Mouse (Mus musculus) intestine, embryonic 16.5 days (tissue): ENCODE data around the gene Utp11. TPM values are rescaled to one million over a fixed set of nuclear protein-coding genes. Genes with fewer than 3 reads are reported as not detected.

Source experiments
- ATAC-seq: fragments of 200-750 bp; cut with Nextera tagmentation; 2 replicates; pipeline ENCODE4 v1.8.0; 2017; ENCODE audit warnings: moderate TSS enrichment, moderate library complexity
- H3K27ac ChIP-seq: fragments of 300-500 bp; sonication (generic); 2 replicates; pipeline ENCODE4 v1.5.1; 2014; ENCODE audit warnings: mild to moderate bottlenecking, low read length
- H3K27me3 ChIP-seq: fragments of 300-500 bp; sonication (generic); replicated peaks from 2 replicates; pipeline ENCODE4 v1.6.1; 2014; ENCODE audit warnings: low read length, control low read depth, mixed read lengths; ENCODE audit not compliant: control insufficient read depth, insufficient read depth
- H3K36me3 ChIP-seq: fragments of 300-500 bp; sonication (generic); 2 replicates; pipeline ENCODE4 v1.6.1; 2014; ENCODE audit warnings: low read length, control low read depth; ENCODE audit not compliant: control insufficient read depth, insufficient read depth
- H3K4me1 ChIP-seq: fragments of 300-500 bp; sonication (generic); 2 replicates; pipeline ENCODE4 v1.6.1; 2014; ENCODE audit warnings: low read length, control low read depth, mixed read lengths; ENCODE audit not compliant: control insufficient read depth, insufficient read depth
- H3K4me2 ChIP-seq: fragments of 300-500 bp; sonication (generic); 2 replicates; pipeline ENCODE4 v1.6.1; 2014; ENCODE audit warnings: low read depth, low read length, control low read depth
- H3K4me3 ChIP-seq: fragments of 300-500 bp; sonication (generic); 2 replicates; pipeline ENCODE4 v1.5.1; 2014; ENCODE audit warnings: mild to moderate bottlenecking, low read length
- H3K9ac ChIP-seq: fragments of 300-500 bp; sonication (generic); 2 replicates; pipeline ENCODE4 v1.6.1; 2014; ENCODE audit warnings: low read depth, low read length
- H3K9me3 ChIP-seq: fragments of 300-500 bp; sonication (generic); 2 replicates; pipeline ENCODE4 v1.6.1; 2016; ENCODE audit warnings: low read length, control low read depth; ENCODE audit not compliant: control insufficient read depth
- WGBS: fragments of 180-500 bp; shearing (Covaris S2); extraction: QIAGEN DNeasy Blood & Tissue Kit; methylation state at CpG from one replicate; pipeline ENCODE4 v1.1.7; 2014; 5-methylcytosine and 5-hydroxymethylcytosine counted together
- polyA plus RNA-seq: library from polyadenylated mRNA; unstranded; fragments of >200 nt; fragmentation: Nextera tagmentation; extraction: Ambion mirVana; gene quantifications from 2 replicates; pipeline ENCODE4 v1.2.1, GENCODE M21; 2015

Utp11 gene
- polyA plus RNA-seq, 1 experiment from 2014 or later, result 58.6 TPM

DNA sequence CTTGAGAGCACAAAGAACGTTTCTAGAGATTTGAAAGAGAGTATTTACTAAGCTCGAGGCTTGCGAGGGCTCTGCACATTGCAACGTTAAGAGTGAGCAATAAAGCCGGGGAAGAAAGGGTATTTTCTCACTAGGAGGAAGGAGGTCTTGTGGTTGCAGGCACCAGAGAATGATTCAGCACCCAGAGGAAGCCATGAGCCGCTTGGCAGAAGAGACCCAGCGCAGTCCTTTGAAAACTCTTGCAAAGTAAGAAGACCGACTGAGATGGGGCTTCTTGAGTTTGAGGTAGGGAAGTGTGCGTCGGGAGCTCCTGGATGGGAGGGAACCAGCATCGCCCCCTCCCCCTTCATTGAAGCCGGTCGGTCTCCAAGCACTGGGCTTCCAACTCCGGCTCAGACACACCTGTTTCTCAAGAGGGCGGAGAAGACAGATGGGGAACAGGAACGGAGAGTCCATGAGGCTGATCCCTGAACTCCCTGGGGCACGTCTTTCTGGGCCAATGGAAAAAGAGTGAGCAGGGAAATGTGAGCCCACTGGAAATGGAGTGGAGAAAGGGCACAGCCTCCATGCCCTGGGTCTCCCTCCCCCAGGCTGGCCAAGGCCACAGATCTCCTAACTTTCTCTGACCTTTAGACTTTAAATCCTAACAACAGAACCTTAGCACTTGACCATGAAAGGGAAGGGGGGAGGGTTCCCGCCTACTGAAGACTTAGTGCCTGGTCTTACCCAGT is 2.6 kb upstream of the Utp11 start:
- Histone ChIP-seq H3K27ac (0 out of 2 replicates have a peak overlapping the region, but pooled peaks have one; percentile 9), H3K27me3 (no peaks in the 10 kb centered on the region), H3K9me3 (no peaks in the 10 kb centered on the region), H3K4me3 (peak overlapping the region; percentile 3; the same call in 1 of the 2 replicates), H3K4me2 (peak overlapping the region; percentile 21; the same call in 1 of the 2 replicates), H3K9ac (0 out of 2 replicates have a peak overlapping the region, but pooled peaks have one; percentile 33), H3K36me3 (no peaks in the 10 kb centered on the region), H3K4me1 (peaks cover 22% of the 10 kb centered on the region)
- no peak for ATAC-seq
- WGBS, result 13% methylated on average over 18 of the region's 18 CpGs

DNA sequence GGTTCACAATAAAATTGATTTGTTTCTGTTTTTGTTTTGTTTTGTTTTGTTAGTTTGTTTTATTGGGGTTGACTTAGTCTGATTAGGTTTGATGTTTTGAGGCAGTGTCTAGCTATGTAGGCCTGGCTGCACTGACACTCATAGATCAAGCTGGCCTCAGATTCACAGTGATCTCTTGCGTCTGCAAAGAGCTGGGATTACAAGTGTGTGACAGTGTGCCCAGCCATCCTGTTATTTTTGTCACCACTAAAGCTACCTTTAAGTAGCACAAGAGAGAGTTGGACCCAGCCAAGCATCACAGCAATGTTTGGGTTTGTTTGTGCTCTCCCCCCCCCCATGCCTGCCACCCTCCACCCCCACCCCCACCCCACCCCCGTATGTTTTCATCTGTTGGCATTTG is 1.2 kb upstream of the Utp11 start:
- WGBS, result 98% methylated on average over 2 of the region's 2 CpGs
- no peak overlapping the region for H3K4me2 ChIP-seq
- H3K36me3 ChIP-seq, result no peaks in the 10 kb centered on the region
- H3K9me3 ChIP-seq, result no peaks in the 10 kb centered on the region
- no peak overlapping the region for H3K4me3 ChIP-seq
- ATAC-seq, result no peak
- H3K27me3 ChIP-seq, result no peaks in the 10 kb centered on the region
- peaks cover 21% of the 10 kb centered on the region for H3K4me1 ChIP-seq
- H3K9ac ChIP-seq, result no peak overlapping the region
- H3K27ac ChIP-seq, result no peak overlapping the region

DNA sequence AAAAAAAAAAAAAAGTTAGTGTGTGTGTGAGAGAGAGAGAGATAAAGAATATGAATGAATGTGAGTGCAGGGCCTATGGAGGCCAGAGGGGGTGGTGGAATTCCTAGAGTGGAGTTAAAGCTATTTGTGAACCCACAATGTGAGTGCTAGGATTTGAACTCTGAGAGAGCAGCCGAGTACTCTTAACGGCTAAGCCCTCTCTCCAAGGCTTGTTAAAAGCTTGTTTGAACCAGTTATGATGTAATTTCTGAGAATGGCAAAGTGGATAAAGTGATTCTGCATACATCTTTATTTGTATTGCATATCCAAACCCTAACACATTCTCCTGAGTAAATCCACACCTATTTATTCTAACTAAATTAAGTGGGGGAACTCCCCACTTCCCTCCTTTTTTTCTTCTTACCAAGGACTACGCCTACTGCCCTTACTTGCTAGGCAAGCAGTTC is 961 bp downstream of the Utp11 start:
- no peak overlapping the region for H3K27ac ChIP-seq

DNA sequence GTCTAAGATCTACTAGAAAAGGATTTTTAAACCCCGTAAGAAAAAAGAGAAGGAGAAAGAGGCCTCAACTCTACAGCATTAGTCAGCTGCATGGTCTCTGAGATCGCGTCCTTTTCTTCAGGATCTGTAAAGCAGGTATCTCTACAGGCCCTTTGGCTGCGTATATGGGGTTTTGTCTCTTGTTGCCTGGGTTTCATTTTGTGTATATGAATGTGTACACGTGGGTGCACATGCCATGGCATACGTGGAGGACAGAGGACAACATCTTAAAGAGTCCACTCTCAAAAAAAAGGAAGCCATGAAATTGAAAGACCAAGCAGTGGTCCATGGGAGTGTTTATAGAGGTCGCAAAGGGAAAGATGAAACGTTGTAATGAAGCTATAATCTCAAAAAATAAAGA is 1.9 kb downstream of the Utp11 start:
- no peaks in the 10 kb centered on the region for H3K27me3 ChIP-seq
- H3K4me1 ChIP-seq, result peaks cover 17% of the 10 kb centered on the region
- no peak overlapping the region for H3K9ac ChIP-seq
- H3K9me3 ChIP-seq, result no peaks in the 10 kb centered on the region
- H3K4me3 ChIP-seq, result no peak overlapping the region
- no peak for ATAC-seq
- H3K4me2 ChIP-seq, result no peak overlapping the region
- H3K36me3 ChIP-seq, result no peaks in the 10 kb centered on the region; the same call in 1 of the 2 replicates
- WGBS, result 86% methylated on average over 8 of the region's 8 CpGs
- H3K27ac ChIP-seq, result no peak overlapping the region

More for the DNA sequence above, 961 bp downstream of the Utp11 start:
- no peak for ATAC-seq
- Histone ChIP-seq H3K27me3 (no peaks in the 10 kb centered on the region), H3K4me2 (peak overlapping the region; percentile 77), H3K4me3 (peak overlapping the region; percentile 63), H3K4me1 (peaks cover 17% of the 10 kb centered on the region), H3K9ac (peak overlapping the region; percentile 89), H3K36me3 (no peaks in the 10 kb centered on the region), H3K9me3 (no peaks in the 10 kb centered on the region)
- WGBS, result 64% methylated on average over 3 of the region's 3 CpGs

DNA sequence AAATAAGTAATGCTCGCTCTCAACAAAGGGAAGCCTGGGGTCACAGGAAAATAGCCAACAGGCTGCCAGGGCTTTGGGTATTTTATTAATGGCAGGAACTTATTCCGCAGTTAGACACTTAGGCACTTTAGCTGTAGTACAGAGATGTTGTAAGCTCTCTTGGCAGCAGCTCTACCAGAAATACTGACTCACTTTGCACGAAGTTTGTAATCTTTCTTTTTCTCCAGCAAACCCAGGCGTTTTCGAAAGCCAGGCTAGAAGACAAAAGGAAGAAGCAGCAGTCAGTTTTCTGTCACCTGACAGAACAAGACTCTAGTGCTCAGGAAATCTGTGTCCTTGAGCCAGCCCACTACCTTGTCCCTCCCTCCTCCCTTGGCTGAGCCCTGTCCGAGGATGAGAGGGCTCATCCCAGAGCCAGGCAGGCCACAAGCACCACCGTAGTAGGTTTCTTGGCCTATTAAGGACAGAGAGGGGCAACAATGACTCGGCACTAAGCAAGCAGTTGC is 7.5 kb downstream of the Utp11 start:
- Histone ChIP-seq H3K4me2 (no peak overlapping the region), H3K27ac (no peak overlapping the region), H3K36me3 (peaks cover 10% of the 10 kb centered on the region), H3K27me3 (no peaks in the 10 kb centered on the region), H3K4me3 (no peak overlapping the region), H3K9ac (no peak overlapping the region), H3K4me1 (0 out of 2 replicates have a peak, but pooled peaks cover 4% of the 10 kb centered on the region), H3K9me3 (no peaks in the 10 kb centered on the region)
- no peak for ATAC-seq
- whole genome bisulfite sequencing, result 73% methylated on average over 8 of the region's 8 CpGs

DNA sequence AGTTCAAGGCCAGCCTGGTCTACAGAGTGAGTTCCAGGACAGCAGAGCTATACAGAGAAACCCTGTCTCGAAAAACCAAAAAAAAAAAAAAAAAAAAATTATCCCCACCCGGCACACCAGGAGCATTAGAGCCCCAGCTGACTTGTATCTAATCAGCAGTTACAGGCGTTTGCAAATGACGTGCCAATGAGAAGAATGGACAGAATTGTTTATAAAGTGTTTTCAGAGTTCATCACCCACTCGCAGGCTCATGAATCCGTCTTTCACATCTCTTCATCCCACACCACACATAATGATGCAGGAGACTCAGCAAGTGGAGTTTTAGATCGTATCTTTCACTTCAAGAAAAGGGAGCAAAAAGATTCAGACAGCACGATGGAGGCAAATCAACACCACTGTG is 7.9 kb downstream of the Utp11 start:
- Histone ChIP-seq H3K9me3 (no peaks in the 10 kb centered on the region), H3K27ac (no peak overlapping the region), H3K9ac (no peak overlapping the region), H3K27me3 (no peaks in the 10 kb centered on the region), H3K4me3 (no peak overlapping the region), H3K36me3 (peaks cover 12% of the 10 kb centered on the region), H3K4me1 (no peaks in the 10 kb centered on the region), H3K4me2 (no peak overlapping the region)
- ATAC-seq, result no peak
- 85% methylated on average over 8 of the region's 8 CpGs for WGBS

DNA sequence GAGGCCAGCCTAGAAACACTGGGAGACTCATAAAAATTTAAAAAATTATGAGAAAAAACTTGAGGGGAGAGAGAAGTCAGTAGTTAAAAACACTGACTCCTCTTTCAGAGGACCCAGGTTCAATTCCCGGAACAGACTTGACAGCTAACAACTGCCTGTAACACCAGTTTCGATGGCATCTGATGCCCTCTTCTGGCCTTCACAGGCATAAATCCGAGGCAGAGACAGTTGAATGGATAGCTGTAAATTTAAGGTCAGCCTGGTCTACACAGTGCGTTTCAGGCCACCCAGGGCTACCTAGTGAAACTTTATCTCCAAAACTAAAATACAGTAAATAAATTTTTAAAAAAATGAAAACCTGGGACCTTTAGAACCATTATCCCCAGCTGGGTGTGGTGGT is 8.4 kb downstream of the Utp11 start:
- no peaks in the 10 kb centered on the region for H3K4me1 ChIP-seq
- no peak overlapping the region for H3K9ac ChIP-seq
- 82% methylated on average over 4 of the region's 4 CpGs for WGBS
- no peaks in the 10 kb centered on the region for H3K9me3 ChIP-seq
- H3K27me3 ChIP-seq, result no peaks in the 10 kb centered on the region
- H3K4me3 ChIP-seq, result no peak overlapping the region
- H3K27ac ChIP-seq, result no peak overlapping the region
- H3K36me3 ChIP-seq, result peaks cover 16% of the 10 kb centered on the region
- ATAC-seq, result no peak
- no peak overlapping the region for H3K4me2 ChIP-seq

DNA sequence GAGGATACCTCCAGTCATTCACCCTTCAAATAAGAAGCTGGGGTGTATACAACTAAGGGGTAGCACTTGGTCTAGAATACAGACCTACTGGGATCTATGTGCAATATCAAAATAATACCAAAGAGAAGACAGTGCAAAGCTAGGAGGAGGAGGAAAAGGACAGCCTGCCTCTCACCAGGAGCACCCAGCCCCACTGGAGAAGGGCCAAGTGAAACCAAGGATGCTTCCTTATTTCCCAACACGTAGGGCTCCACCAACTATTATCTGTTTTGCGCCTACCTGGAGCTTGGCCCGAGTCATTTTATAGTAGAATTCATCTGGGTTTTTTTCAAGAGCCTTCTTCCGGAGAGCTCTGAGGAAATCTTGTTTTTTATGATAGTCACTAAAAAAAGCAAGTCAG is 9.9 kb downstream of the Utp11 start:
- Histone ChIP-seq H3K36me3 (peaks cover 17% of the 10 kb centered on the region), H3K9ac (no peak overlapping the region), H3K9me3 (no peaks in the 10 kb centered on the region), H3K27me3 (no peaks in the 10 kb centered on the region), H3K27ac (no peak overlapping the region), H3K4me2 (no peak overlapping the region), H3K4me1 (no peaks in the 10 kb centered on the region), H3K4me3 (no peak overlapping the region)
- 89% methylated on average over 4 of the region's 4 CpGs for WGBS
- no peak for ATAC-seq

DNA sequence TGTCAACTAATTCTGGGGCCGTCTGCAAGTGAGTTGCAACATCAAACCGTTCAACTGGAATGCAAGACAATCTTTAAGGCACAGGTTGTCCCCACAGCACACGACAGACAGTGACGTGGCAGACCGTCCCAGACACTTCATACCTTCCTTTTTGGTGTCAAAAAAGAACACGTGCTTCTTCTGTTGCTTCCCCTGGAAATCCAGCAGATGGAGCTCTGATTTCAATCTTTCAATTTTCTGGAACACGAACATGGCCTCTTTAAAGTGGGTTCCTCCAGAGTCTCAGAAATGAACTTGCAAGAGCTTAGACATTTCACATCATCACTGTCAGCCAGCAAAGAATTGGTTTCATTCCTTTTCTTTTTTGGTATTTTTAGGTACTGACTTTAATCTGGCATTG is 11.1 kb downstream of the Utp11 start:
- WGBS, result 46% methylated on average over 7 of the region's 7 CpGs
- H3K9ac ChIP-seq, result no peak overlapping the region
- H3K4me1 ChIP-seq, result no peaks in the 10 kb centered on the region
- no peak overlapping the region for H3K4me2 ChIP-seq
- H3K27ac ChIP-seq, result no peak overlapping the region
- peaks cover 17% of the 10 kb centered on the region for H3K36me3 ChIP-seq
- no peaks in the 10 kb centered on the region for H3K9me3 ChIP-seq
- no peaks in the 10 kb centered on the region for H3K27me3 ChIP-seq
- H3K4me3 ChIP-seq, result no peak overlapping the region
- ATAC-seq, result 0 out of 2 replicates have a peak, but pooled peaks have one; percentile 38
